Mouse (Mus musculus) ovary, adult 18-20 months (tissue): Measurements from ENCODE around the gene Wdr83os.
"Not testable (repeated sequence)": the region's sequence is repeated elsewhere in the genome, so short reads cannot be mapped to it uniquely, and the experiment has no call there.

Experiments
- DNase-seq: peaks from one replicate; pipeline ENCODE4 v3.0.0; 2022; ENCODE audit warnings: low spot score, mixed read lengths

The Wdr83os gene

DNA sequence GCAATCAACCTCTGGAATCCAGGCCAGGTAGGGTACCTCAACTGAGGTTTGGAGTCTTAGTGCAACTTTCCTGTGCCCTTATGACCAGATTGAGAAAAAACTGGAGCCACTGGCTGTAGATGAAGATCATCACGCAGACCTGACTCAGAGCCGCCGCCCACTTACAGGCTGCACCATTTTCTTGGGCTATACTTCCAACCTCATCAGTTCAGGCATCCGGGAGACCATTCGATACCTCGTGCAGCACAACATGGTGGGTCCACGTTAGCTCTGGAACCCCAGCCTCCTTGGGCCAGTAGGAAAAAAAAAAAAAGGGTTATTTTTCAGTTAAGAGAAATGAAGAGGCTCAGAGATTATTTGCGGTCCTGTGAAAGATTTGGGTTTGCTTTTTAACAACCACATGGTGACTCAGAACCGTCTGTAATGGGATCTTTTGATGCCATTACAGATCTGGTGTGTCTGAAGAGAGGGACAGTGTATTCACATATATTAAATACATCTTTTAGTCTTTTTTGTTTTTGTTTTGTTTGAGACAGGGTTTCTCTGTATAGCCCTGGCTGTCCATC, 8.1 kb upstream of the Wdr83os start:
- DNase-seq, result no peak

DNA sequence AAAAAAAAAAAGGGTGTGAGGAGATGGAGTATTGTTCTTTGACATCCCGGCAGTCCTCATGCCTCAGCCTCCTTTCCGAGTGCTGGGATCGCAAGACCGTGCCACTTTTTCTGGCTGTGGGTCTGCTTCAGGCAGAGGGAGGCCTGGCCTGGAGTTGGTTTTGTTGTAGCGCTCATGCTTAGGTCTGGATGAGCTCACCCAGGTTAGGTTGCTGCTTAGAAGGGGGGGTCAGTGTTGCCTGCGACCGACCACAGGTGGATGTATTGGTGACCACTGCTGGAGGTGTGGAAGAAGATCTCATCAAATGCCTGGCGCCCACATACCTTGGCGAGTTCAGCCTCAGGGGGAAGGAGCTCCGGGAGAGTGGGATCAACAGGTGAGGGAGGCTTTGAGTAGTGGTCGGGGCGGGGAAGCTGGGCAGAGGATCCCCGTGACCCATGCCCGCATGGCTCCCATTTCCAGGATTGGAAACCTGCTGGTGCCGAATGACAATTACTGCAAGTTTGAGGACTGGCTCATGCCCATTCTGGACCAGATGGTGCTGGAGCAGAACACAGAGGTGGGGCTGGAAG, 7.4 kb upstream of the Wdr83os start:
- DNase-seq, result no peak

DNA sequence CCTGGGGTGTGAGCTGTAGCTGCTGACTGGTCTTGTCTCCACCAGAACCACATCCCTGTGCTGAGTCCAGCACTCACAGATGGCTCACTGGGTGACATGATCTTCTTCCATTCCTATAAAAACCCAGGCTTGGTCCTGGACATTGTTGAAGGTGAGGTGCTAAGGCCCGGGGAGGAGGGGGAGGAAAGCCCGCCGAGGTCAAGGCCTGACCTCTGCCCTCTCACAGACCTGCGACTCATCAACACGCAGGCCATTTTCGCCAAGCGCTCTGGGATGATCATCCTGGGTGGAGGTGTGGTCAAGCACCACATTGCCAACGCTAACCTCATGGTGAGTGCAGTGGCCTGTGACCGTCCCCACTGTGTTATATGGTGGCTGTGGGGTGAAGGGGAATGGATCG, 6.4 kb upstream of the Wdr83os start:
- DNase-seq, result no peak

DNA sequence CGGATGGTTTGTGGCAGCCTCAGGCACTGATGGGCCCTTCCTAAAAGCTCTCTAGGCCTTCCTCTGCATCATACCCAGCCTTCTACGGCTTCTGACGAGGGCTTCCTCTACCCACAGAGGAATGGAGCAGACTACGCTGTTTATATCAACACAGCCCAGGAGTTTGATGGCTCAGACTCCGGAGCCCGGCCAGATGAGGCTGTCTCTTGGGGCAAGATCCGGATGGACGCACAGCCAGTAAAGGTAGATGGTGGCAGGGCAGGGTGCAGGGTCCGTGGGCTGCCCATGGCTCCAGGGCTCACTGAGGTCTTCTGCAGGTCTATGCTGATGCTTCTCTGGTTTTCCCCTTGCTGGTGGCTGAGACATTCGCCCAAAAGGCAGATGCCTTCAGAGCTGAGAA, 5.9 kb upstream of the Wdr83os start:
- DNase-seq, result no peak

DNA sequence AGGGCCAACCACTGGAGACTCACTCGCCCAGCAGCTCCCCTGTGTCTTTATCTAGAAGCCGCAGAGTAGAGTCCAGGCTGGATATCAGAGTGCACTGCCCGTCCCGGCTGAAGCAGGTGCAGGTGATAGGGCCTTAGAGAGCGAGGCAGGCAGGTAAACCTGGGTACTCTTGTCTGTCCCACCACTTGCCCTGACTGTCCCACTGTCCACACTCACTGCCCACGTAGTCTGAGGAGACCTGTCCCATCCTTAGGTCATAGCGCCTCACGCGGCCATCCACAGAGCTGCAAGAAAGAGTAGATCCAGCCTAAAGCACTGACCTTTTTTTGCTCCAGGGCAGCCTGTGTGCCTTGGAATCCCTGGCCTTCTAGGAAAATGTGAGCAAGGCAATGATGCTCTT, 4.5 kb upstream of the Wdr83os start:
- DNase-seq, result no peak

GRCm38 (mm10) chr8:85076993-85077392, 3.5 kb upstream of the Wdr83os start:
- peak; percentile 64 for DNase-seq

- DNase-seq, result no peak
These were observed 367 bp upstream of the Wdr83os start for GRCm38 (mm10) chr8:85080214-85080531.

- no peak for DNase-seq
These were observed 646 bp downstream of the Wdr83os start, which contains the start of gene Wdr83 for GRCm38 (mm10) chr8:85081216-85081555. Gene Wdr83 (minus strand): TSS chr8:85081306.

GRCm38 (mm10) chr8:85082169-85082568, 1.6 kb downstream of the Wdr83os start:
- not testable (repeated sequence) for DNase-seq

DNA sequence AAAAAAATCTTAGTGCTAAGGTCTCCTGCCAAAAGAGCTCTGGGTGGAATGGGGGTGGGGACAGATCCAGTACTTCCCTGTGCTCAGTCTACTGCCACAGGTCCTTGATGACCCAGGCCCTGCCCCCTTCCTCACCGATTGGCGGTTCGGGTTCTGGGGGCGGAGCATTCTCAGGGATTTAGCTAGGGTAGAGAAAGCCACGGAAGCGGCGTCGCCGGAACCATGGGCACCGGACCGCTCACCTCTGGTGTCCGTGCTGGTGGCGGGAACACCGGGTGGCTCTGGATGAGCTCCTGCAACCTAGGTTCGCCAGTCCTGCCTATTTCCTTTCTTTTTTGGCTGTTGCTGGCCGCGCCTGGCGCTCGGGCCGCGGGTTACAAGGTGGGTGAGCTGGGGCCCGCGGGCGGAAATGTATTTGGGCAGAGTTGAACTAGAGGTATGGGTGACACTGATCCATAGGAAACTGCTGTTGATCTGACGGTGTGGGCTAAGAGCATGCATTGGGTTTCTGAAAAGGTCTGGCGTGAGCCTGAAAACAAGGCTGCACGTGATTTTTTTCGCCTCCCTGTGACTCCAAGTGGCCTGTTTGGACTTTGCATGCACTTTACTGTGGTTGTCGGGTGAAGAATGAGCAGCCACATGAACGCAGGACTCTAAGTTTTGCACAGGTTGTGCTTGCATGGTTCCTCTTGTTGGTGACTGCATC, 2.7 kb downstream of the Wdr83os start, which contains the start of gene Man2b1:
Gene Man2b1 (plus strand): TSS at position 163 of the 706 bp plus-strand sequence.
- DNase-seq, result peak; percentile 88

DNA sequence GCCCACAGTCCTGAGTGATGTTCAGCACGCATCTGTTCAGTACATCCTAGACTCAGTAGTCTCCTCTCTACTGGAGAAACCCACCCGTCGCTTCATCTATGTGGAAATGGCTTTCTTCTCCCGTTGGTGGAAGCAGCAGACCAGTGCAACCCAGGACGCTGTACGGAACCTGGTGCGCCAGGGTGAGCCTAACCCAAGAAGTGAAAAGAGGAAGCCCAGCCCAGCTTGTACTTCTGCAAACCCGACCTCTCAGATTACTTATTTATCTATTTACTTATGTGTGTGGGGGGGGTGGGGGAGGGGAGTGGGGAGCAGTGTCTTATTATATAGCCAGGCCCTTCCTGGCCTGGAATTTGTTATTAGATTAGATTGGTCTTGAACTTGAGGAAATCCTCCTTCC, 4.1 kb downstream of the Wdr83os start:
- no peak for DNase-seq

DNA sequence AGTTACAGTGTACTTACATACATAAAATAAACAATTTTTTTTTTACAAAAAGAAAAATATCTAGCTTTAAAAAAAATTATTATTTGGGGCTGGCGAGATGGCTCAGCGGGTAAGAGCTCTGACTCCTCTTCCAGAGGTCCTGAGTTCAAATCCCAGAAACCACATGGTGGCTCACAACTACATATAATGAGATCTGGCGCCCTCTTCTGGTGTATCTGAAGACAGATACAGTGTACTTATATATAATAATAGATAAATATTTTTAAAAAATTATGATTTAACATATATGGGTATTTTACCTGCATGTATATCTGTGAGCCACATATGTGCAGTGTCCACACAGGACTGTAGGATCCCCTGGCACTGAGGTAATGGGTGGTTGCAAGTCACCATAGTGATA, 5.7 kb downstream of the Wdr83os start:
- DNase-seq, result no peak

GRCm38 (mm10) chr8:85088771-85089170, 8.2 kb downstream of the Wdr83os start:
- DNase-seq, result no peak

- DNase-seq, result no peak
These were observed 10.3 kb downstream of the Wdr83os start for GRCm38 (mm10) chr8:85090856-85091255.

DNA sequence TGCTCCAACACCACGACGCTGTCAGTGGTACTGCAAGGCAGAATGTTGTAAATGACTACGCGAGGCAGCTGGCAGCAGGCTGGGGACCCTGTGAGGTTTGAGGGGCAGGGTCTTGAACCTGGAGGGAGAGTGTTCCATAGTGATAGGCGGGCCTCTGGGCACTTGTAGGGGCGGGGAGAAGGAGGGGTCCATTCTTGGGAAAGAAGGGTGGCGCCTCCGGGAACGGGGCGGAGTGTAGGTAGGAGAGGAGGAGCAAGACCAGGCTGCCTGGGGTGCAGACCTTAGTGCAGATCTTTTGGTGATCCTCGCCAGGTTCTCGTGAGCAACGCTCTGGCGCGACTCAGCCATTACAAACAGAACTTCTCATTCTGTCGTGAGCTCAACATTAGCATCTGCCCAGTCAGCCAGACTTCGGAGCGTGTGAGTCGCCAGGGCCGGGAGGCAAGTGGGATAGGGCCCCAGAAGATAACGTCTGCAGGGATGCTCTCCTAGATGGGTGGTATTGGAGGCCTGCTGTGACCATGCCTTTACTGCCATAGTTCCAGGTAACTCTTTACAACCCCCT, 11.1 kb downstream of the Wdr83os start:
- no peak for DNase-seq

DNA sequence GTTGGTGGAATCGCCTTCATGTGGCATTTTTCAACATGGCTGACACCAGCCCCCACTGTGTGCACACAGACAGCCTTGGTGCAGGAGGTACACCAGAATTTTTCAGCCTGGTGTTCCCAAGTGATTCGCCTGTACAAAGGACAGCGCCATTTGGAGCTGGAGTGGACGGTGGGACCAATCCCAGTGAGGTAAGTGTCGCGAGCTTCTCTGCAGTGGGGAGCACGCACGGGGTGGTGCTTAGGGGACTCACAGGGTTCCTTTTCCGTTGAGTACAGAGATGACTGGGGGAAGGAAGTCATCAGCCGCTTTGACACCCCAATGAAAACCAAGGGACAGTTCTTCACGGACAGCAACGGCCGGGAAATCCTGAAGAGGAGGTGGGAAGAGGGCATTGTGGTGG, 14.5 kb downstream of the Wdr83os start:
- no peak for DNase-seq

DNA sequence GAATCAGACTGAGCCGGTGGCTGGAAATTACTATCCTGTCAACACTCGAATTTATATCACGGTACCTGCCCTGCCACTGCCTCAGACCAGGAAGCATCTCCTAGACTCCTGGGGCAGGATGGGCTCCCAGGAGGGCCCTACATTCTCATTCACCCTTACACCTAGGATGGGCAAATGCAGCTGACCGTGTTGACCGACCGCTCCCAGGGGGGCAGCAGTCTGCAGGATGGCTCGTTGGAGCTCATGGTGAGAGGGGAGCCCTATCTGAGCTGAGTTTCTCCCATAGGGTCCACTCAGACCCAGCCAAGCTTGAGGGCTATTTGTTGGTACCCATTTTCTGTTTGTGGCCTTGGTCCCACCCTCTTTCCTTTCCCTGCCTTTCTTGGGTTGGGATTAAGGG, 15.0 kb downstream of the Wdr83os start:
- no peak for DNase-seq

GRCm38 (mm10) chr8:85096196-85096595, 15.7 kb downstream of the Wdr83os start:
- no peak for DNase-seq

DNA sequence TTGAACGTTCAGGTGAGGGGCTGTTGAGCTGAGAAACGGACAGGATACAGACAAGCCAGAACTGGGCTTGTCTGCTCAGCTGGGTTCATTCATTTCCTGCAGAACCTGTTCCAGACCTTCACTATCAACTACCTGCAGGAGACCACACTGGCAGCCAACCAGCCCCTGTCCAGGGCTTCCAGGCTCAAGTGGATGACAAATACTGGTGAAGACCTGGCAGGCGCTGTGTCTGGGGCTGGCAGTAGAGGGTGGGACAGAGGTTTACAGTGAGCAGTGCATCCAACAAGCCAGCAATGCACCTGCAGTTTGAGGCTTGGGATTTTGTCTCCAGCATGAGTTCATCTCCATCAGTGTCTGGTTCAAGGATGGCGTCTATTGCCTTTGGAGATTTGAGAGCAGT, 16.3 kb downstream of the Wdr83os start:
- DNase-seq, result no peak

GRCm38 (mm10) chr8:85100076-85100665, 19.6 kb downstream of the Wdr83os start:
- no peak for DNase-seq

DNA sequence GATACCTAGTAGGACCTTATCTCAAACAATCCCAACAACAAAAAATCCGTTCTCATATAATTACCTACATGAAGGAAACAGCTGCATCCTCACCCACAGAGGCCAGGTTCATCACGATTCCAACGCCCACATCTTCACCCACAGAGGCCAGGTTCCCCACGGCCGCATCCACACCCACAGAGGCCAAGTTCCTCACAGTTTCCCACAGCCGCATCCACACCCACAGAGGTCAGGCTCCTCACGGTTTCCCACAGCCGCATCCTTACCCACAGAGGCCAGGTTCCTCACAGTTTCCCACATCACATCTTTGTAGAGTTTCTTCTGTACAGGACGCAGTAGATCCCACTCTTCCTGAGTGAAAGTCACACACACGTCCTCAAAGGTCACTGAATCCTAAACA, 32.7 kb downstream of the Wdr83os start:
- DNase-seq, result no peak

DNA sequence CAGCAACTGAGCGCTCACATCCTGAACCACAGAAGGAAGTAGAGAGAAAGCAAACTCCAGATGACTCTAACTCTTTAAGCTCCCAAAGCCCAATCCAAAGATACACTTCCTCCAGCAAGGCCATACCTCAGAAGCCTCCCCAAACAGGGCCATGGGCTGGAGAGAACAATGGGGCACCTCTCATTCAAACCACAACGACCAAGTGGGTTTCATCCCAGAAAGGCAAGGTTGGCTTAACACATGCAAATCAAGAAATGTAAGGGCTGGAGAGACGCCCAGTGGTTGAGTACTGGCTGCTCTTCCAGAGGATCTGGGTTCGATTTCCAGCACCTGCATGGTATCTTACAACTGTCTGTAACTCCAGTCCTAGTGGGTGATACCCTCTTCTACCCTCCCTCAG, 35.0 kb downstream of the Wdr83os start:
- DNase-seq, result no peak

GRCm38 (mm10) chr8:85116984-85117383, 36.4 kb downstream of the Wdr83os start:
- no peak for DNase-seq
